Mouse (Mus musculus) ES-Bruce4 (cell line): ENCODE measurements around the gene Ngp.

Experiments
- CTCF ChIP-seq: IDR thresholded peaks from one replicate; pipeline ENCODE4 v1.8.1; 2011; ENCODE audit warnings: low read depth, low read length
- EP300 ChIP-seq: IDR thresholded peaks from 2 replicates; pipeline ENCODE4 v1.6.1; 2011; ENCODE audit warnings: low read depth, low read length; ENCODE audit not compliant: insufficient read depth
- POLR2A ChIP-seq: IDR thresholded peaks from one replicate; pipeline ENCODE4 v1.8.1; 2011; ENCODE audit warnings: low read length; ENCODE audit not compliant: insufficient read depth

GRCm38 (mm10) chr9:110412926-110413325 is 6.6 kb upstream of the Ngp start:
- TF ChIP-seq POLR2A (no peak), CTCF (no peak), EP300 (no peak)
